Mouse (Mus musculus) hindbrain, embryonic 12.5 days (tissue): ENCODE measurements around the gene Bola2. TPM values are rescaled to one million over a fixed set of nuclear protein-coding genes. Genes with fewer than 3 reads are reported as not detected.

ENCODE experiments used
- ATAC-seq: fragments of 200-750 bp; cut with Nextera tagmentation; 2 replicates; pipeline ENCODE4 v1.8.0; 2017; ENCODE audit warnings: moderate TSS enrichment; ENCODE audit not compliant: low FRiP score
- H3K27ac ChIP-seq: fragments of 300-500 bp; sonication (generic); 2 replicates; pipeline ENCODE4 v1.5.1; 2016; ENCODE audit warnings: mild to moderate bottlenecking
- H3K27me3 ChIP-seq: fragments of 300-500 bp; sonication (generic); 2 replicates; pipeline ENCODE4 v1.6.1; 2016; ENCODE audit warnings: mild to moderate bottlenecking
- H3K36me3 ChIP-seq: fragments of 300-500 bp; sonication (generic); 2 replicates; pipeline ENCODE4 v1.6.1; 2016; ENCODE audit warnings: mild to moderate bottlenecking
- H3K4me1 ChIP-seq: fragments of 300-500 bp; sonication (generic); 2 replicates; pipeline ENCODE4 v1.6.1; 2016
- H3K4me2 ChIP-seq: fragments of 300-500 bp; sonication (generic); replicated peaks from 2 replicates; pipeline ENCODE4 v1.6.1; 2016; ENCODE audit warnings: mild to moderate bottlenecking
- H3K4me3 ChIP-seq: fragments of 300-500 bp; sonication (generic); 2 replicates; pipeline ENCODE4 v1.5.1; 2016; ENCODE audit warnings: mild to moderate bottlenecking
- H3K9ac ChIP-seq: fragments of 300-500 bp; sonication (generic); 2 replicates; pipeline ENCODE4 v1.6.1; 2016; ENCODE audit warnings: mild to moderate bottlenecking, moderate library complexity
- H3K9me3 ChIP-seq: fragments of 300-500 bp; sonication (generic); replicated peaks from 2 replicates; pipeline ENCODE4 v1.6.1; 2016; ENCODE audit warnings: mild to moderate bottlenecking
- WGBS: fragments of 180-500 bp; shearing (Covaris S2); methylation state at CpG from one replicate; pipeline ENCODE4 v1.1.7; 2016; 5-methylcytosine and 5-hydroxymethylcytosine counted together
- polyA plus RNA-seq: library from polyadenylated mRNA; unstranded; fragments of >200 nt; fragmentation: Nextera tagmentation; extraction: Ambion mirVana; gene quantifications from 2 replicates; pipeline ENCODE4 v1.2.1, GENCODE M21; 2016

Bola2 gene
- 121 and 147 TPM in 2 replicates for polyA plus RNA-seq

- Histone ChIP-seq H3K4me3 (peak within 1 kb of the TSS; percentile 79), H3K4me2 (peak within 1 kb of the TSS; percentile 81), H3K9ac (peak within 1 kb of the TSS; percentile 84), H3K27ac (peak within 1 kb of the TSS; percentile 94), H3K36me3 (peaks cover 42% of the 10 kb centered on the region), H3K9me3 (no peaks in the 10 kb centered on the region), H3K27me3 (no peaks in the 10 kb centered on the region), H3K4me1 (peaks cover 27% of the 10 kb centered on the region)
- ATAC-seq: peak; percentile 67
- WGBS: under 1% methylated on average over 31 of the region's 31 CpGs
These were observed at the start of gene Bola2 for GRCm38 (mm10) chr7:126695210-126695611. Bola2 (plus strand) TSS chr7:126695401.

- no peak overlapping the region for H3K9ac ChIP-seq
- no peaks in the 10 kb centered on the region for H3K9me3 ChIP-seq
- ATAC-seq: no peak
- no peak overlapping the region for H3K4me2 ChIP-seq
- H3K4me1 ChIP-seq: peaks cover 11% of the 10 kb centered on the region
- H3K27ac ChIP-seq: no peak overlapping the region
- no peak overlapping the region for H3K4me3 ChIP-seq
- H3K36me3 ChIP-seq: no peaks in the 10 kb centered on the region
- H3K27me3 ChIP-seq: no peaks in the 10 kb centered on the region
- WGBS: 69% methylated on average over 5 of the region's 5 CpGs
These were observed 49.5 kb upstream of the Bola2 start for GRCm38 (mm10) chr7:126645708-126646107.

GRCm38 (mm10) chr7:126648486-126648885, 46.7 kb upstream of the Bola2 start:
- ATAC-seq: no peak
- Histone ChIP-seq H3K27ac (peak overlapping the region; percentile 95; the same call in 1 of the 2 replicates), H3K9ac (no peak overlapping the region), H3K4me3 (no peak overlapping the region), H3K4me2 (peak overlapping the region; percentile 84), H3K4me1 (peaks cover 11% of the 10 kb centered on the region), H3K27me3 (no peaks in the 10 kb centered on the region), H3K9me3 (no peaks in the 10 kb centered on the region), H3K36me3 (no peaks in the 10 kb centered on the region)
- 77% methylated on average over 4 of the region's 4 CpGs for WGBS

GRCm38 (mm10) chr7:126649231-126650051, 45.8 kb upstream of the Bola2 start, which contains the start of gene Sgf29:
Sgf29 (plus strand) TSS chr7:126649309.
- ATAC-seq: peak; percentile 98
- no peaks in the 10 kb centered on the region for H3K36me3 ChIP-seq
- peak within 1 kb of the TSS; percentile 84 for H3K4me2 ChIP-seq
- no peaks in the 10 kb centered on the region for H3K27me3 ChIP-seq
- 1% methylated on average over 57 of the region's 57 CpGs for WGBS
- peaks cover 11% of the 10 kb centered on the region for H3K4me1 ChIP-seq
- no peaks in the 10 kb centered on the region for H3K9me3 ChIP-seq
- H3K4me3 ChIP-seq: peak within 1 kb of the TSS; percentile 57
- peak within 1 kb of the TSS; percentile 66 for H3K9ac ChIP-seq
- H3K27ac ChIP-seq: peak within 1 kb of the TSS; percentile 95

GRCm38 (mm10) chr7:126650852-126651251, 44.3 kb upstream of the Bola2 start:
- WGBS: 80% methylated on average over 2 of the region's 2 CpGs
- no peaks in the 10 kb centered on the region for H3K36me3 ChIP-seq

GRCm38 (mm10) chr7:126653991-126654390, 41.2 kb upstream of the Bola2 start:
- H3K9ac ChIP-seq: no peak overlapping the region
- no peak overlapping the region for H3K4me2 ChIP-seq
- no peak for ATAC-seq
- no peak overlapping the region for H3K4me3 ChIP-seq
- H3K27ac ChIP-seq: no peak overlapping the region
- H3K27me3 ChIP-seq: no peaks in the 10 kb centered on the region
- 84% methylated on average over 2 of the region's 2 CpGs for WGBS
- H3K36me3 ChIP-seq: no peaks in the 10 kb centered on the region
- H3K4me1 ChIP-seq: peaks cover 7% of the 10 kb centered on the region
- no peaks in the 10 kb centered on the region for H3K9me3 ChIP-seq

More at GRCm38 (mm10) chr7:126650852-126651251, 44.3 kb upstream of the Bola2 start:
- Histone ChIP-seq H3K27ac (no peak overlapping the region), H3K4me2 (no peak overlapping the region), H3K9ac (no peak overlapping the region), H3K27me3 (no peaks in the 10 kb centered on the region), H3K4me3 (no peak overlapping the region), H3K9me3 (no peaks in the 10 kb centered on the region), H3K4me1 (peaks cover 11% of the 10 kb centered on the region)
- no peak for ATAC-seq

GRCm38 (mm10) chr7:126655695-126656094, 39.5 kb upstream of the Bola2 start:
- H3K4me2 ChIP-seq: no peak overlapping the region
- no peak overlapping the region for H3K4me3 ChIP-seq
- no peaks in the 10 kb centered on the region for H3K9me3 ChIP-seq
- H3K4me1 ChIP-seq: no peaks in the 10 kb centered on the region
- H3K36me3 ChIP-seq: 0 out of 2 replicates have a peak, but pooled peaks cover under 1% of the 10 kb centered on the region
- ATAC-seq: no peak
- no peak overlapping the region for H3K27ac ChIP-seq
- WGBS: 97% methylated on average over 3 of the region's 3 CpGs
- H3K9ac ChIP-seq: no peak overlapping the region
- no peaks in the 10 kb centered on the region for H3K27me3 ChIP-seq

- Histone ChIP-seq H3K36me3 (0 out of 2 replicates have a peak, but pooled peaks cover 5% of the 10 kb centered on the region), H3K9me3 (no peaks in the 10 kb centered on the region), H3K4me3 (no peak overlapping the region), H3K27ac (no peak overlapping the region), H3K9ac (no peak overlapping the region), H3K4me2 (no peak overlapping the region), H3K4me1 (no peaks in the 10 kb centered on the region), H3K27me3 (no peaks in the 10 kb centered on the region)
- WGBS: 88% methylated on average over 1 of the region's 1 CpGs
- no peak for ATAC-seq
These were observed 37.7 kb upstream of the Bola2 start for GRCm38 (mm10) chr7:126657522-126657921.

GRCm38 (mm10) chr7:126659771-126660170, 35.4 kb upstream of the Bola2 start:
- Histone ChIP-seq H3K4me2 (no peak overlapping the region), H3K27me3 (no peaks in the 10 kb centered on the region), H3K9me3 (no peaks in the 10 kb centered on the region), H3K27ac (no peak overlapping the region), H3K4me1 (no peaks in the 10 kb centered on the region), H3K4me3 (no peak overlapping the region), H3K36me3 (peaks cover 23% of the 10 kb centered on the region), H3K9ac (no peak overlapping the region)
- WGBS: 92% methylated on average over 3 of the region's 3 CpGs
- no peak for ATAC-seq

- Histone ChIP-seq H3K36me3 (peaks cover 37% of the 10 kb centered on the region), H3K4me3 (no peak overlapping the region), H3K27me3 (no peaks in the 10 kb centered on the region), H3K9ac (peak overlapping the region; percentile 5; the same call in 1 of the 2 replicates), H3K9me3 (no peaks in the 10 kb centered on the region), H3K4me2 (0 out of 2 replicates have a peak overlapping the region, but pooled peaks have one; percentile 0), H3K27ac (no peak overlapping the region), H3K4me1 (no peaks in the 10 kb centered on the region)
- 68% methylated on average over 8 of the region's 8 CpGs for WGBS
- ATAC-seq: no peak
These were observed 31.6 kb upstream of the Bola2 start for GRCm38 (mm10) chr7:126663646-126664045.

GRCm38 (mm10) chr7:126665269-126665668, 29.9 kb upstream of the Bola2 start:
- 98% methylated on average over 3 of the region's 3 CpGs for WGBS
- H3K9ac ChIP-seq: no peak overlapping the region
- no peaks in the 10 kb centered on the region for H3K27me3 ChIP-seq
- H3K4me1 ChIP-seq: no peaks in the 10 kb centered on the region
- no peaks in the 10 kb centered on the region for H3K9me3 ChIP-seq
- no peak for ATAC-seq
- peaks cover 40% of the 10 kb centered on the region for H3K36me3 ChIP-seq
- H3K4me2 ChIP-seq: no peak overlapping the region
- no peak overlapping the region for H3K27ac ChIP-seq
- H3K4me3 ChIP-seq: no peak overlapping the region

- no peak for ATAC-seq
- Histone ChIP-seq H3K9ac (no peak overlapping the region), H3K27ac (no peak overlapping the region), H3K4me3 (no peak overlapping the region), H3K9me3 (no peaks in the 10 kb centered on the region), H3K4me2 (no peak overlapping the region), H3K27me3 (no peaks in the 10 kb centered on the region), H3K36me3 (peaks cover 55% of the 10 kb centered on the region), H3K4me1 (no peaks in the 10 kb centered on the region)
- WGBS: 89% methylated on average over 9 of the region's 9 CpGs
These were observed 27.6 kb upstream of the Bola2 start for GRCm38 (mm10) chr7:126667495-126668090.
